Mouse (Mus musculus) c-Kit-positive CD71-negative TER-119-negative erythroid progenitor cells, embryonic 14.5 days (primary cell): ENCODE results near the gene Kifap3.
"Not testable (repeated sequence)": the region's sequence is repeated elsewhere in the genome, so short reads cannot be mapped to it uniquely, and the experiment has no call there.

Experiments used
- DNase-seq: peaks from one replicate; pipeline ENCODE4 v3.0.0-alpha.2; 2013; ENCODE audit warnings: low read depth

Kifap3 gene

DNA sequence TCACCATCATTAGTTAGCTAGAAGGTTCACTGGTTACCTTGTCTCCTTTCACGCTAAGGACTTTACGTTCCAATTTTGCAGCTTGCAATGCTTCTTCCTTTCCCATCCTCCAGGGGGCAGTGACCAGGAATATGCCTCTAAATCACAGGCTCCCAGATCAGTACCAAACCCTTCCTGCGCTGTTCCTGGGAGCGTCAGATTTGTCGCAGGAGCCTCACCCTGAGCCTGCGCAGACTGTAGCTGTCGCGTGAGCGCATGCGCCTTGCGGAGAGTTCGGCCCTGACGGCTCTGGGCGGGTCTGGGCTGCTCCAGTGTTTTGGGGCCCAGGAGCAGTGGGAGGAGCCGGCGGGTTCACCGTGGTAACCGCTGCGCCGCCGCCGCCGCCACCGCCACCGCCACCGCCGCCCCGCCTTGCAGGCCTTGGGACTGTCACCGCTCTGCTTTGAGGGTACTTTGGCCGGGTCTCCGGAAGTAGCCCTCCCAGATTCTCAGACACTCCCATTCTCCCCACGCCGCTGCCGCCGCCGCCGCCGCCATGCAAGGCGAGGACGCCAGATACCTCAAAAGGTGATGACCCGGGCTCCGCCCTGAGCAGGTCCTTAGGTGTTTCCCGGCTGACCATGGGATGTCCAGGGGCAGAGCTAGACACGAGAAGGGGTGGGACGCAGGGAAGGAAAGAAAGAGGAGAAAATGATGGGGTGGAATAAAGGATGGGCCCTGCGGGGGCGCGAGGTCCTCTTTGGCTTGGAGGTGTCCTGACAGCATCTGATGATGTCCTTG is at the start of gene Kifap3:
TSS of gene Kifap3 (plus strand) at position 248 of the 780 bp plus-strand sequence.
- peak; percentile 89 for DNase-seq

DNA sequence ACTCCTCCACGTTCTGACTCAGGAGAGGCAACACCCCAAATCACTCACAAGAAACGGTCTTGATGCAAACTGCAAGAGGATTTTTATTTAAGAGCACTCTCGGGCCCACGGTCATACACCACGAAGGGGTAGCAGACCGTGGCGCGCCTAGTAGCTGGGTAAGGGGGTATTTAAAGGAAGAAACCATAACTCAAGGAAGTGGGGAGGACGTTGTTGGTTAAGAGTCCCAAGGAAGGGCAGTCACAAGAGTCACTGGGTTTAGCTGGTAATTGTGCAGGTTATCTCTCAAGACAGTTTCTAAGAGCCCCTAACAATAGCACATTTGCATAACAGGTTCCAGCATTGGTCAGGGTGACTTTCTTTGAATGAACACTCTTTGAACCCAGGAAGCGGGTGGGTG is 48.2 kb upstream of the Kifap3 start:
- DNase-seq, result not testable (repeated sequence)

DNA sequence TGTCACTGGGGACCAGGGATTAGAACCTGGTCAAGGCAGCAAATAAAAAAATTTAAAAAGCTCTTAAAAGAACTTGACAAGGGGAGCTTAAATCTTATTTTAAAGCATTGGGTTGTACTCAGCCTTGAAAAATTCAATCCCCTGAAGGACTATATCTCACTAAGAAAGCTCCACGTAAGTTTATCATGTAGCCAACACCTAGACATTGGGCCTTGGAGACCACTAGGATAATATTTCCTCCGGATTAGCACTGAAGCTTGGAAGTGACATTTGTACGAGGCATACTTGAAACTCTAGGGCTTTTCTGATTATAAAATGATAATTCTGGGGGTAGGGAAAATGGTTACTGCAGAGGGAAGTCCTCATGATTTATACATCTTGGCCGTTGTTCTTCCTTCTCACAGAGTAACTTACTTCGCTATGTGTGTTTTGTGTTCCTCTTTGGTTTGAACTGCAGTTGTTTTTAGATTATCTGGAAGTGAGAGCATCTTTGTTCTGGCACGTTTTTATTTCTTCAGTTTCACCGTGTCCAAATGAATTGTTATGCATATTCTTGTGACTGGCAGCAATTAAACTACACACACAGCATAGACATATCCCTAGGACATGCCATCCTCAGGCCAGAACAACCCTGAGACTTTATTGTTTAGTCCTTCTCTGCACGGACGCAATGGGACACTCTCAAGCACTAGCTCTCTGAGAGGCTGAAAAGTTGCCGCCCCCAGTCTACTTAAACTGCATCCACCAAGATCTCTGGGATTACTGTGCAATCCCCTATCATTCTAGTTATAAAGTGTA is 42.7 kb upstream of the Kifap3 start:
- DNase-seq, result no peak

DNA sequence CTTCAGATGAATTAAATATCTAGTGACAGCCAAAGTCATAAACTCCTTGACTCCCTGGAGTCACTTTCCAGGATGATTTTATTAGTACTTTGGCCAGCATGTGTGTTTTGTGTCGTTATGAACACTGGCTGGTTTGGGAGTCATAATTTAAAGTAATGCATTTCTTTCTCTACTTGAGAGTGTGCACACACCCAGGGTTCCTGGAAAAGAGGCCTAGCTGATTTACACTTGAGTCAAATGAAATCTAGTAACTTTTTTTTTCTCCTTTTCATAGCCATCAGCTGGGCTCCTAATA is 42.2 kb upstream of the Kifap3 start:
- DNase-seq, result no peak

DNA sequence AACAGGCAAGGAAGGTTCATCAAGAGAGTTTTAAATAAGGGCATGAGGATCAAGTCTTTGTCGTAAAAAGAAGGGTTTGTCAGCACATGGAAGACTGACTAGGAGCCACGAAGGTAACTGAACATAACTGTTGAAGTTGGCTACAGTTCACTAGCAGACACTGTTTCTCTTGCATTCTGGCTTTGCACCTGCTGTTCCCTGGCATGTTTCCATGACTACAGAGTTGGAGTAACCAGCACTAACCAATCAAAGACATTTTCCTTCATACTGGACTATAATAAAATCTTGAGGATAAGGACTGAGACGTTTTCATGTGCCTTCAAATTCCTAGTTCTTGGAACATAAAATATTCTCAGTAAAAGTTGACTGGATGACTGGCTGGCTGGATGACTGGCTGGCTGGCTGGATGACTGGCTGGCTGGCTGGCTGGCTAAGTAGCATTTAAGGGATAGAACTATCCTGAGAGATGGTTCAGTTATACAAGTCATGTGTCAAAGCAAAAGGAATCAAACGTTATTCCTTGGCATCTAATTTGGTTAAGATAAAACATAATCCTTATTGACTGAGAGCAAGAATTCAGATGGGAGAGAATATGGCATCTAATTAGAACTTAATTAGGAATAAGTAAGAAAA is 27.9 kb upstream of the Kifap3 start:
- DNase-seq, result no peak

DNA sequence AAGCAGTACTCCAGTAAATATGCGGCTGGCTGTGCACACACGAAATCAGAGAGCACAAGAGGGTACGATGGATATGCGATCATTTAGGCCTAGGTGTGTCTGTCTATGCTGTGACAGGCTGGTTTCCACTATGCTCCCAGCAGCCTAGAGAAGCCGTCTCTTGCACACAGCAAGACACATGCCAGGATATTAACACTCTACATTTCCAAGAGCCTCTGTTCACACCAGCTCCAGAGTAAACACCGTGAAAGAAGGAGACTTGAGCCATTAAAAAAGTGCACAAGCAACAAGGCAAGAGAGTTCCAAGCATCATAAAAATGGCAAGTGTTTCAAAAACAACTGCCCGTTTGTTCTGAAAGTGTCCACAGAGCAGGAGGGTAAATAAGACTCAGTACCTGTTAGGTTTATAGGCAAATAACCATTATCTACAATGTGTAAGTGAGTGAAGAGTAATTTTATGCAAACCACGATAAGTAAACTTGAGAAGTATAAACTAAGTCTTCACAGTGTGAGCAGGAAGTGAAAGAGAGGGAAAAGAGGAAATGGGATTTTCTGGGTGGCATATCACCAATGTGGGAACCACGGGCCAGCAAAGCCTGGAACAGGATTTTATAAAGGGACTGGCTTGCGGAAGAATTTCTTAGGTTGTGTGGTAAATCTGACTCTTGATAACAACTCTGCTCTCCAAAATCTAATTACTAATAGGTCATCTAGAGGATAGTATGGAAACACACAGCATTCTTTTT is 21.7 kb upstream of the Kifap3 start:
- DNase-seq, result no peak

DNA sequence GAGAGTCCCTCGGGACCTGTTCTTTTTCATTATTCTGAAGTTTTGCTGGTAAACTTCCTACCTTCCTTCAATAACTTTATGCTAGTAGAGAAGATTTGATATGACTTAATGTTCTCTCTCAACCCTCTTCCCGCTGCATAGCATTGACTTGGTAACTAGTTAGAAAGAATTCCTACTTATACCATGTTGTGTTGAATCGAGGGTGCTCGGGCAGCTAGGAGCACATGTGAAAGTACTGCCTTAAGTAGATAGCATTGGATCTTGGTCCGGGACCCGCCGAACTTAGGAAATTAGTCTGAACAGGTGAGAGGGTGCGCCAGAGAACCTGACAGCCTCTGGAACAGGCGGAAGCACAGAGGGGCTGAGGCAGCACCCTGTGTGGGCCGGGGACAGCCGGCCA is 4.2 kb downstream of the Kifap3 start:
- DNase-seq, result not testable (repeated sequence)

DNA sequence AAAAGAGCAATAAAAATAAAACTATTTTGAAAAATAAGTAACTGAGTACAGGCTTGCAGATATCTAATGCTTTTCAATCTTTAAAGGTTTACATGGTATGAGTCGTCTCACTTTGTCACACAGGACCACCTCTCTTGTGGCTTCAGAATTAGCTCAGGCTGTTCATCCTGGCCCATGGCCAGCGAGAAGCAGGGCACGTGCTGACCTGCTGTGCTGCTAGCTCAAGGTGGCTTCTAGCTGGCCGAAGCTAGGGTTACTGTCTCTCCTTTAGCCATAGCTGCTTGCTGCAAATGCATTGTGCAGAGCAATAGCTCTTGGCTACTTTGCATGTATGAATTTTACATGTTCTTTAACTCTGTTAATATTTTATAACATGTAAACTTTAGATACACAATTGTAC is 42.0 kb downstream of the Kifap3 start:
- no peak for DNase-seq

DNA sequence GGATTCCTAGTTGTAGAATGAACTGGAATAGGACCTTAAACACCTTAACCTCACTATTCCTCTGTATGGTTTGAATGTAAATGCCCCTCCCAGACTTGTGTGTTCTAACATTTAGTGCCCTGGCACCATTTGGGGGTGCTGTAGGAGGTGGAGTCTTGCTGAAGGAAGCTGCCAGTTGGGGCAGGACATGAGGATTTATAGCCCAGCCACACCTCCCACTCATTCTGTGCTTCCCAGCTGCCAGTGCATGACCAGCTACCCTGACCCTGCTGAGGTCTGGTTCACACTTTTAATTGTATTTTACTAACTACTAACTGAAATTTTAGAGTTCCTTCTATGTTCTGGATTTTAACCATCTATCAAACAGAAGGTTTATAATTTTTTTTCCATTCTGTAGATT is 50.1 kb downstream of the Kifap3 start:
- no peak for DNase-seq

DNA sequence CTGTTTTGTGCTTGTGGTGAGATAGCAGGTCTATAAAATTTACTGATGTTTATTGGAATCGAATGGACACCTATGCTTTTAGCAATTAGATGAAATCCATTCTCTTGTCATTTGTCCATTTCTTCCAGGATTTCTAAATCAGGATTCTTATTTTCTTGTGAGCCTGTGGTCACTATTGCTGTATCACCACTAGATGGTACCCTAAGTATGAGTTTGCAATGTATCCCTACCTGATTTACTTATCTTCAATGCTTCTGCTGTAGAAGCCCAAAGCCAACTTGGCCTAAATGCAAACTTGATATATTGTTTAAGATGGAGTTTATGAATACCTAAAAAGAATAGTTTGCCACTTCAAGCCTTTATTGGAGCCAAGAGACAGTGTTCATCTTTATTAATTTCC is 54.7 kb downstream of the Kifap3 start:
- no peak for DNase-seq

DNA sequence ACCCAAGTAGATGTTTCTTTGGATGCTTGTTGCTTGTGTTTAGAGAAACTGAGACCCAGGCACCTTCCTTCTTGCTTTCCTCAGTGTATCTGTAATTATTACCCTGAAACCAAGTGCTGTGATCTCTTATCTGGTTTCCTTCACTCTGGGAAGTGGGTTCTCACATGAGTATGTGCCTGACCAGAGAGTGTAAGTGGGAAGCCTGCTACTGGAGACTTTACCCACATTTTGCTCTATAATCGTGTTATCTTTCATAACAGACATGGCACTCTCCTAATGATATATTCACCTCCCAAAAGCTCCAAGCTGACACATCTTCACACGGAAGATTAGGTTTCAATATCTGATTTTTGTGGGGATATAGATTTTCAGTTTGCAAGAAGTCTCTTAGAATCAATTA is 55.7 kb downstream of the Kifap3 start:
- DNase-seq, result peak; percentile 10

DNA sequence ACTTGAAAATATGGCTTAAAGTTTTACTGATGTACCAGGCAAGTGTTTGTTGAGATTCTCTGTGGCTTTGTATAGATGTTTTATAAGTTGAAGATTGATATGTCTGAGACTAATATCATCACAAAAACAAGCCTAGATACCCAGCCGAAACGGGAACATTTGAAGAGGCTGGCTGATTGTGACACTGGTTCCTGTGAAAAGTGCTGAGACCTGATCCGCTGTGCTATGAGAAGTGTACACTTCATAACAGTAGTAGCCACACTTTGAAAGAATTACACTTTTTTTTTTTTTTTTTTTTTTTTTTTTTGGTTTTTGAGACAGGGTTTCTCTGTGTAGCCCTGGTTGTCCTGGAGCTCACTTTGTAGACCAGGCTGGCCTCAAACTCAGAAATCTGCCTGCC is 59.1 kb downstream of the Kifap3 start:
- DNase-seq, result not testable (repeated sequence)

DNA sequence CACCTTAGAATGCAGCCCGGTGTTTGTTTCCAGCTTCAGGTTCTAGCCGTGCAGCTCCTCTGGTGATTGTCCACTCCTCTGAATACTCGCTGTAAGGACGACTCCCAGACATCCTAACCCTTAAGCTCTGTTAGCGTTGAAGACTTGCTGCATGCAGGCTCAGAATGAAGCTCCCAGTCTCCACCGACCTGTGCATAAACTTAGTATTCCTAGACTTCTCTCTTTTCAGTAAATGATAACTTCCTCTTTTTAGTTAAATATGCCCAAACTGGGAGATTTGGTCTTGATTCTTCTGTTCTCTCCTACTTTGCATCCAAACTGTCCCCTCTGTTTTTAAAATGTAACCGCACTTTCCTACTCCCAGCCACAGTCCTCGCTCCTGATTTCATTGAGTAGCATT is 61.2 kb downstream of the Kifap3 start:
- DNase-seq, result no peak

DNA sequence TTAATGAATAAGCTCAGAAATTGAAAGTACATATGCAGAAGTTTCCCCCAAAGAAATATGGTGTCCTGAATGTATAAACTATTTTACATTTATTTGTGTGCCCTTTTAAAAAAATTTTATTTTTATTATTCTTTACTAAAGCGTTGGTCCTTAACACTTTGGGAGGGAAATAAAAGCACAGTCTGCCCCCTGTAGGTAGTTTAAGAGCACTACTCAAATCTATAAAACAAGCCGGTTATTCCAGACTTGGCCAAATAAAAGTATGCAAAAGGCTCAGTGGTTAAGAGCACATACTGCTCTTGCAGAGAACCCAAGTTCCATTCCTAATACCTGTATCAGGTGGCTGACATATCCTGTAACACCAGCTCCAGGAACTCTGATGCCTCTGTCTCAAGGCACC is 62.9 kb downstream of the Kifap3 start:
- peak; percentile 12 for DNase-seq

DNA sequence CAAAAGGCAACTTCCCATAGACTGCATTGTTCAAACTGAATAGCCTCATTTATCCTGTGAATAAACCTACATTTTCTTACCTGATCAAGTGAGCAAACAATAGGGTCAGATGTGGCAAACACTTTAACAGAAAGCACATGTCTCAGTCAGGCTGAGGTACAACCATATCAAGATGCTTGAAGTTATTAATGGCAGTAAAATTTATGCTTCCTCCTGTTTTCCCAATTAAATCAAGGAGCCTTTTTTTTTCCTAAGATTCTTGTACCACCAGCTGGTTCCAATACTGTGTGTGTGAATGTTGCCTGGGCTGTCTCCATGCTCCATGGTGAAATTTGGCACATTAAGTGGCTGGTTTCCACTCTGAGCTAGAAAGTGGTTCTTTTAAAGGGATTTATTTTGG is 64.5 kb downstream of the Kifap3 start:
- no peak for DNase-seq

DNA sequence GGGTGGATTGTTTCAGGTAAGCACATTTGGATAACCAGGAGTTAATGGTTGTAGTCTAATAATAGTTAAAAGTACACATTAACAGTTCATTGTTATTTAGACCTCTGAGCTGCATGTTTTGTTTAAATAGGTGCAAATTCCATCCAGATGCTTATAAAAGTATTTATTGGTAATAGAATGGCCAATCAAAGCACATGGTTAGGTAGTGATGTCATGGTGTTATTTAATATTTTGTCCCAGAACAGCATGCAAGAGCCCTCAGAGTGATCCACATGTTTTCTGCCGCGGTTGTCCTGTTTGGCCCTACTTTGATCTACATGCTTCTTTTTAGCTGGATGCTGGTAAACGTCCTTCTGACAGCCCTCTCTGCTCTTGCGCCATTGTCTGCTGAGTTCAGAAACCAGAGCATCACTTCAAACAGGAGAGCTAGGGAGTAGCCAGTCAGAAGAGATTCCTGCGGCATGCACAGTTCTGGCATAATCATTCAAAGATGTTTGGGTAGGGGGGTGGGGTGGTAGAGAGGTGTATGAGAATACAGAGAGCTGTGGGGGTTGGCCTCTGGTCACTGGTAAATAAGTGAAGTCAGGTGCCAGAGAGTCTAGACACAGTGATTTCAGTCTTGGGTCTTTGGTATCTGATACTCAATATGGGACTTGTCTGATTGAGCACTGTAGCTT is 73.6 kb downstream of the Kifap3 start:
- no peak for DNase-seq

DNA sequence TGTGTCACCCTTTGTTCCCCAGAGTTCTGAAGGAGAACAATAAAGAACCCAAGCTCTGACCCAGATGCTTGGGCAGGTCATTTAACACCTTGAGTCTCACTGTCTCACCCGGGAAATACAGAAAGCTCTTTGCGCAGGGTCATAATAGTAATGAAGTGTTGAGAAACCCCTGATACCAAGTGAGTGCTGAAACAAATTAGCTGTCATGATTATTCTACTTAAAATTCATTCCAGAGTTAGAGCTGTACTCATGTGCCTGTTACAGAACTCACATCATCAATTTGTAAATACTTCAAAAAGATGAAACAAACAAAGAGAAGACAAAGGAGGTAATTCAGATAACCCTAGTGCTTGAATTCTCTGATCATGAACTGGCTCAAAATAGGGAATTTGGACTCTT is 79.0 kb downstream of the Kifap3 start:
- DNase-seq, result no peak

DNA sequence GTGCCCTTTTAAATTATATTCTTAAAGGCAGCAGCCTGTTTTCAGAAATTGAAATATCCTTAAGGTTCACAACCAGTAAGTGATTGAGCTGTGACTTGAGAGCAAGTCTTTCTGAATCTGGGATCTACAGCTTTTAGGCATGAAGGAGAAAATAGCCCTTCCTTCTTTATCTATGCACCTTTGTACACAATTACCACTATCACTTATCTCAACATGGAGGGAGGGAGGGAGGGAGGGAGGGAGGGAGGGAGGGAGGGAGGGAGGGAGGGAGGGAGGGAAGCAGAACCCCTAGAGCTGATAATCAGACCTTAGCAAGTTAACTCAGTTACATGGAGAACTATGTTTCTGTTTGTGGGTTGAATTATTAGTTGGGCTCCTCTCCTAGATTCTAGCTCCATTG is 82.2 kb downstream of the Kifap3 start:
- no peak for DNase-seq

DNA sequence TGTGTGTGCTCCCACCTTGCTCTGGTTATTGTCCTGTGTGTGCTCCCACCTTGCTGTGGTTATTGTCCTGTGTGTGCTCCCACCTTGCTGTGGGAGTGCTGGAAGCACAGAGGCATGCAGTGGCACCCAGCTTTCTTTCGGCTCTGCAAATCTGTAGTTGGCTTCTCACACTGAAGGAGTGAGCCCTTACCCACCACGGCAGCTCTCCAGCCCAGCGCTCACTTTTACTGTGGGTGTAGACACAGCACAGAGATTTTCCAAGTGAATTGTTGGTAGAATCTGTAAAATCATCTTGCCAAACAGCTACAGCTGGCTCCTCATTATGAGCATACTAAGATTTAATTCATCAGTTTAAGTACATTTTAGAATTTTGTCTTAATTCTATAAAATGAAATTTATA is 93.8 kb downstream of the Kifap3 start:
- no peak for DNase-seq

DNA sequence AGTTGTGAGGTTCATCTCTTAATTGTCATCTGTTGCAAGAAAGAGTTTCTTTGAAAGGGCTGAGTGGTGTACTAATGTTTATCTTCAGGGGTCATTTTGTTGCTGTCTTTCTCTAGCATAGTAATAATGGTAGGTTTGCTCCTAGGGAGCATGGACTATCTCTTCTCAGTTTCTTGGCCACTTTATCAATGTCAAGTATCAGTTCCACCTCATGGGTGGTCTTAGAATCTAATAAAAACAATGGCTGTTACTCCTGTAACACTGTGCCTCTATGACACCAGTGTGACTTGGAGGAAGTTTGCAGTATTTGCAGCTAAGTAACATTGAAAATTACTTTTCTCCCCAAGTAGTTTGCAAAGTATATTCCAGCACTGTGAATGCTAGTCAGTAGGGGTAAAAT is 110.2 kb downstream of the Kifap3 start:
- no peak for DNase-seq

DNA sequence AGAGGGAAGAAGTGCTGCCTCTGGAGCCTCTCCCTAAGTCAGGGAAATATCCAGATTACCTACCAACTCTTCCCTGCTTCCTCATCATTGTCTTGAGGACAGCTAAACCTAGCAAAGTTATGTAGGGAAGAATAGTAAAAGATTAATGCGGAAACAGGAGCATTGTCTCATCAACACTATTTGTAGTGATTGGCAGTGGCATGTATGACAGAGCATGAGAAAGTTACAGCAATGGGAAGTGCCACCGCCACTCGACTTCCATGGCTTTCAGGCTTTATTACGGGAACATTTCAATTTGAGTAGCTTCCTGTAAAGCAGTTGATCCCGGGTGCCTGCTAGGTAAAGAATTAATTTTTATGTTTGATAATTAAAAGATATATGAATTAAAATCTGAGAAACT is 113.9 kb downstream of the Kifap3 start:
- no peak for DNase-seq
